Mouse (Mus musculus): ENCODE data around the gene Cables2. TPM values are rescaled to one million over a fixed set of nuclear protein-coding genes. Genes with fewer than 3 reads are reported as not detected.
"Not testable (repeated sequence)": the region's sequence is repeated elsewhere in the genome, so short reads cannot be mapped to it uniquely, and the experiment has no call there.

Cables2 gene
- total RNA-seq, 2 experiments from 2014 or later, result 7.4 to 14.4 TPM

GRCm38 (mm10) chr2:180288966-180289365 is 15.7 kb upstream of the Cables2 start:
- ATAC-seq (replicated peaks; ENCODE audit: low FRiP score, low TSS enrichment, poor library complexity, severe bottlenecking), result no peak

GRCm38 (mm10) chr2:180279321-180279720 is 6.0 kb upstream of the Cables2 start:
- no peak for ATAC-seq (replicated peaks; ENCODE audit: low FRiP score, low TSS enrichment, poor library complexity, severe bottlenecking)

GRCm38 (mm10) chr2:180277773-180278320 is 4.6 kb upstream of the Cables2 start:
- no peak for ATAC-seq (replicated peaks; ENCODE audit: low FRiP score, low TSS enrichment, poor library complexity, severe bottlenecking)

- peak; percentile 17 for ATAC-seq (replicated peaks; ENCODE audit: low FRiP score, low TSS enrichment, poor library complexity, severe bottlenecking)
Observed at GRCm38 (mm10) chr2:180276851-180277259, 3.6 kb upstream of the Cables2 start.

GRCm38 (mm10) chr2:180276385-180276784 is 3.1 kb upstream of the Cables2 start:
- ATAC-seq (replicated peaks; ENCODE audit: low FRiP score, low TSS enrichment, poor library complexity, severe bottlenecking), result no peak

GRCm38 (mm10) chr2:180275836-180276235 is 2.5 kb upstream of the Cables2 start:
- peak; percentile 57 for ATAC-seq (replicated peaks; ENCODE audit: low FRiP score, low TSS enrichment, poor library complexity, severe bottlenecking)

- ATAC-seq (replicated peaks; ENCODE audit: low FRiP score, low TSS enrichment, poor library complexity, severe bottlenecking), result no peak
Observed at GRCm38 (mm10) chr2:180274523-180274922, 1.2 kb upstream of the Cables2 start.

GRCm38 (mm10) chr2:180272884-180273321 is 393 bp downstream of the Cables2 start:
- no peak for ATAC-seq (replicated peaks; ENCODE audit: low FRiP score, low TSS enrichment, poor library complexity, severe bottlenecking)

- ATAC-seq (replicated peaks; ENCODE audit: low FRiP score, low TSS enrichment, poor library complexity, severe bottlenecking), result no peak
Observed at GRCm38 (mm10) chr2:180271804-180272395, 1.4 kb downstream of the Cables2 start.

GRCm38 (mm10) chr2:180270537-180271255 is 2.6 kb downstream of the Cables2 start:
- ATAC-seq (replicated peaks; ENCODE audit: low FRiP score, low TSS enrichment, poor library complexity, severe bottlenecking), result no peak

GRCm38 (mm10) chr2:180269329-180269728 is 4.0 kb downstream of the Cables2 start:
- ATAC-seq (replicated peaks; ENCODE audit: low FRiP score, low TSS enrichment, poor library complexity, severe bottlenecking), result no peak

- ATAC-seq (replicated peaks; ENCODE audit: low FRiP score, low TSS enrichment, poor library complexity, severe bottlenecking), result no peak
Observed at GRCm38 (mm10) chr2:180267955-180268354, 5.3 kb downstream of the Cables2 start.

- ATAC-seq (replicated peaks; ENCODE audit: low FRiP score, low TSS enrichment, poor library complexity, severe bottlenecking), result no peak
Observed at GRCm38 (mm10) chr2:180262891-180263290, 10.4 kb downstream of the Cables2 start.

- ATAC-seq (replicated peaks; ENCODE audit: low FRiP score, low TSS enrichment, poor library complexity, severe bottlenecking), result no peak
Observed at GRCm38 (mm10) chr2:180262441-180262840, 10.9 kb downstream of the Cables2 start.

GRCm38 (mm10) chr2:180261901-180262300 is 11.4 kb downstream of the Cables2 start:
- no peak for ATAC-seq (replicated peaks; ENCODE audit: low FRiP score, low TSS enrichment, poor library complexity, severe bottlenecking)

GRCm38 (mm10) chr2:180260610-180261480 is 12.5 kb downstream of the Cables2 start:
- no peak for ATAC-seq (replicated peaks; ENCODE audit: low FRiP score, low TSS enrichment, poor library complexity, severe bottlenecking)

GRCm38 (mm10) chr2:180259826-180260609 is 13.3 kb downstream of the Cables2 start:
- ATAC-seq (replicated peaks; ENCODE audit: low FRiP score, low TSS enrichment, poor library complexity, severe bottlenecking), result not testable (repeated sequence)

- ATAC-seq (replicated peaks; ENCODE audit: low FRiP score, low TSS enrichment, poor library complexity, severe bottlenecking), result not testable (repeated sequence)
Observed at GRCm38 (mm10) chr2:180258951-180259484, 14.3 kb downstream of the Cables2 start.

Measured in megakaryocyte-erythroid progenitor cell, adult 5-6 weeks (primary cell).